Mouse (Mus musculus) heart, adult 2 months (tissue): ENCODE data around the gene Eri2.

ENCODE experiments used
- CTCF ChIP-seq: fragments of 200-600 bp; IDR thresholded peaks from 2 replicates; pipeline ENCODE4 v1.8.1; 2022; ENCODE audit warnings: antibody characterized with exemption, mild to moderate bottlenecking, moderate library complexity
- EP300 ChIP-seq: fragments of 200-500 bp; IDR thresholded peaks from 2 replicates; pipeline ENCODE4 v1.6.1; 2011; ENCODE audit warnings: low read depth, low read length, control low read depth; ENCODE audit not compliant: insufficient read depth
- POLR2A ChIP-seq: fragments of 200-500 bp; IDR thresholded peaks from 2 replicates; pipeline ENCODE4 v1.6.1; 2011; ENCODE audit warnings: mild to moderate bottlenecking, low read depth, low read length, control low read depth; ENCODE audit not compliant: insufficient read depth

DNA sequence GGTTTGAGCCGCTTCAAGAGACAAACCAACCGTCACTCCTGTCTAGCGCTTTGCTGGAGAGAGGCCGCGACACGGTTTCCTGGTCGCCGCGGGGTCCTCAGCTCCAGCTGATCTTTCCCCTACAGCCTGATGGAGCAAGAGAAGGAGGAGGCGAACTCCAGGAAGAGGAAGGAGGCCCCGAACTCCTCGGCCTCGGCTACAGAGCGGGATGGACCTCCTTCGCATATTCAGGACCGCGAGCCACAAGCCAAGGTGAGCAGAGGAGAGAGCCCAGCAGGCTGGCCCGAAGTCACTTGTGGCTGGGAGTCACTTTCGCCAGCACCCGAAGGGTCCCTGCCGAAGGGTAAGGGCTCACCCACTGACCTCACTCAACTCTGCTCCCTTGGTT is 387 bp upstream of the Eri2 start:
- TF ChIP-seq POLR2A (no peak), CTCF (no peak), EP300 (no peak)
